Mouse (Mus musculus) liver, embryonic 14.5 days (tissue): ENCODE results near the gene Tex264. TPM values are rescaled to one million over a fixed set of nuclear protein-coding genes. Genes with fewer than 3 reads are reported as not detected.

Experiments used
- ATAC-seq: fragments of 200-750 bp; cut with Nextera tagmentation; 2 replicates; pipeline ENCODE4 v1.8.0; 2017; ENCODE audit warnings: moderate number of reproducible peaks, mild to moderate bottlenecking, moderate library complexity; ENCODE audit not compliant: insufficient read depth
- DNase-seq, 3 experiments: peaks; one replicate each; pipeline ENCODE4 v3.0.0-alpha.2; 2012 to 2013; ENCODE audit warnings: low read depth in 3 of 3, low spot score in 3 of 3
- H3K27ac ChIP-seq: fragments of 300-500 bp; sonication (generic); 2 replicates; pipeline ENCODE4 v1.5.1; 2014; ENCODE audit warnings: moderate library complexity, mild to moderate bottlenecking, control low read depth, inconsistent platforms
- H3K27me3 ChIP-seq: fragments of 300-500 bp; sonication (generic); 2 replicates; pipeline ENCODE4 v1.6.1; 2014; ENCODE audit warnings: mild to moderate bottlenecking, low read length, moderate library complexity; ENCODE audit not compliant: control insufficient read depth, insufficient read depth
- H3K36me3 ChIP-seq: fragments of 300-500 bp; sonication (generic); replicated peaks from 2 replicates; pipeline ENCODE4 v1.6.1; 2014; ENCODE audit warnings: low read depth; ENCODE audit not compliant: control insufficient read depth, insufficient read depth
- H3K4me1 ChIP-seq, 2 experiments: fragments of 200-500 bp in 1 of 2; fragments of 300-500 bp in 1 of 2; sonication (generic) in 1 of 2; replicated peaks; 2 replicates each; pipeline ENCODE4 v1.6.1; 2012 to 2014; ENCODE audit warnings: antibody characterized with exemption in 1 of 2, inconsistent platforms in 1 of 2, low read length in 1 of 2; ENCODE audit not compliant: control insufficient read depth in 2 of 2, insufficient read depth in 2 of 2
- H3K4me2 ChIP-seq: fragments of 300-500 bp; sonication (generic); 2 replicates; pipeline ENCODE4 v1.6.1; 2014; ENCODE audit warnings: low read depth, mild to moderate bottlenecking, control low read depth, moderate library complexity
- H3K4me3 ChIP-seq, 2 experiments: fragments of 200-500 bp in 1 of 2; fragments of 300-500 bp in 1 of 2; sonication (generic) in 1 of 2; 2 replicates each; pipeline ENCODE4 v1.5.1; 2012 to 2014; ENCODE audit warnings: low read depth in 2 of 2, low read length in 2 of 2, mild to moderate bottlenecking in 2 of 2, control low read depth in 1 of 2, inconsistent platforms in 1 of 2, moderate library complexity in 1 of 2; ENCODE audit not compliant: insufficient read depth in 1 of 2
- H3K9ac ChIP-seq: fragments of 300-500 bp; sonication (generic); replicated peaks from 2 replicates; pipeline ENCODE4 v1.6.1; 2014; ENCODE audit warnings: mild to moderate bottlenecking, control low read depth, moderate library complexity
- H3K9me3 ChIP-seq: fragments of 300-500 bp; sonication (generic); 2 replicates; pipeline ENCODE4 v1.6.1; 2016; ENCODE audit warnings: low read length, mixed read lengths; ENCODE audit not compliant: control insufficient read depth
- CTCF ChIP-seq: IDR thresholded peaks from 2 replicates; pipeline ENCODE4 v1.5.1; 2016; ENCODE audit warnings: antibody characterized with exemption, low read depth, control low read depth
- EP300 ChIP-seq: IDR thresholded peaks from 2 replicates; pipeline ENCODE4 v1.6.1; 2016; ENCODE audit warnings: antibody characterized with exemption, low read depth
- WGBS: fragments of 180-500 bp; shearing (Covaris S2); extraction: QIAGEN DNeasy Blood & Tissue Kit; methylation state at CpG from one replicate; pipeline ENCODE4 v1.1.7; 2014; ENCODE audit not compliant: insufficient replicate concordance; 5-methylcytosine and 5-hydroxymethylcytosine counted together
- polyA plus RNA-seq, 2 experiments: library from polyadenylated mRNA; depleted of rRNA in 1 of 2; stranded (reverse) in 1 of 2; unstranded in 1 of 2; fragments of >200 nt; fragmentation: Nextera tagmentation in 1 of 2; extraction: Ambion mirVana in 1 of 2; gene quantifications; 2 replicates each; pipeline versions ENCODE4 v1.2.1 to v1.2.3; 2012 to 2014

The Tex264 gene
- polyA plus RNA-seq, 2 experiments, result 9.4 to 12.1 TPM

DNA sequence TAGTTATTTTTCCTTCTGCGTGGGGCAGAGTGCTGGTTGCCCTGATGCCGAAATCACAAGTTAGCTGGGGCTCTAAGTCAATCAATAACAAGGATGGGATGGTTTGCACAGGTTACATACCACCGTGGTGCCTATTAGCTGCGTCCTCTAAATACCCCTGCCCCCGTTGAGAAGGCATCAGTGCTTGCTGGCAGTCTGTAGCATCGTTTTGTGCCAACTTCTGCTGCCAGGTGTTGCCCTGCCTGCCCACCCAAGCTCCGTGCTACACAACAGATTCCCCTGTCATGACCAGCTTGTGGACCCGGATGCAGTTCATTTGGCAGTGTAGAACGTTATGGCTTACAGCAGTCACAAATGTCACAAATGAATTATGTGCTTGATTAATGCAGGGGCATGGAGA, 69.4 kb downstream of the Tex264 start:
- 61% methylated on average over 9 of the region's 9 CpGs for WGBS
- no peaks in the 10 kb centered on the region for H3K4me1 ChIP-seq
- H3K4me2 ChIP-seq, result no peak overlapping the region
- ATAC-seq, result no peak
- H3K9ac ChIP-seq, result no peak overlapping the region
- H3K4me3 ChIP-seq, result no peak overlapping the region
- no peak for TF ChIP-seq CTCF
- TF ChIP-seq EP300, result no peak
- DNase-seq, result no peak
- no peaks in the 10 kb centered on the region for H3K36me3 ChIP-seq
- H3K27ac ChIP-seq, result no peak overlapping the region
- H3K9me3 ChIP-seq, result no peaks in the 10 kb centered on the region
- no peaks in the 10 kb centered on the region for H3K27me3 ChIP-seq

DNA sequence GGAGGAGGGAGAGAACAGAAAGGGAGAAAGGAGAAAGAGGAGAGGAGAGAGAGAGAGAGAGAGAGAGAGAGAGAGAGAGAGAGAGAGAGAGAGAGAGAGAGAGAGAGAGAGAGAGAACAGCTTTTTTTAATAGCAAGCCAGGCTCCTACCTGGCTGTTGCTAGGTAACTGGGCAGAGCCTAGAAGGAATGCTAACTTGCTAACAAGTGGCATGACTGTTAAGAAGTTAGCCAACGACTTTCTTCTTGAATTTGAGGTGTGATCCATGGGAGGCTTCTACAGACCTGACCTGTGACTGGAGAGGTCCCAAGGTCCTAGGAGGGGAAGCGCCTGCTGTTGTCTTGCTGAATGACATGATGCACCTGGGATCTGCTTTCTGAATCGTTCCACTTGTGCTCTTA, 71.1 kb downstream of the Tex264 start:
- H3K9ac ChIP-seq, result no peak overlapping the region

DNA sequence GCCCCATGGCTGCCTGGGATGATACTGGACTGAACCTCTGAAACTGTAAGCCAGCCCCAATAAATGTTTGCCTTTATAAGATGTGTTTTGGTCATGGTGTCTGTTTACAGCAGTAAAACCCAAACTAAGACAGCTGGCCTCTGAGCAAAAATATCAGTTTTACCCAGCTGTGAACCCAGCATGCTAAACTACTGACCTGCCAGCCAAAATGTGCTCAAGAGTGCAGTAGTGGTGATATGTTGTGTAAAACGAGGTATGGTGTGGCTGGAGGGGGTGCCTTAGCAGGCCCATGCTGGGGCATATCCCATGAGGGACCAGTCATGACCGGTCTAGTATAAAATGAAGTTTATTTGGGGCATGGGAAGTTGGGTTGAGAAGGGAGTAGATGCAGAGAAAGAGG, 71.8 kb downstream of the Tex264 start:
- H3K4me3 ChIP-seq, result no peak overlapping the region
- no peak for ATAC-seq
- no peaks in the 10 kb centered on the region for H3K4me1 ChIP-seq
- H3K36me3 ChIP-seq, result no peaks in the 10 kb centered on the region
- WGBS, result 34% methylated on average over 2 of the region's 2 CpGs
- no peak overlapping the region for H3K9ac ChIP-seq
- H3K9me3 ChIP-seq, result no peaks in the 10 kb centered on the region
- H3K4me2 ChIP-seq, result no peak overlapping the region
- no peak overlapping the region for H3K27ac ChIP-seq
- no peaks in the 10 kb centered on the region for H3K27me3 ChIP-seq
- no peak for DNase-seq
- TF ChIP-seq CTCF (no peak), EP300 (no peak)

More for the DNA sequence above, 71.1 kb downstream of the Tex264 start:
- H3K4me3 ChIP-seq, result no peak overlapping the region
- no peak overlapping the region for H3K4me2 ChIP-seq
- H3K9me3 ChIP-seq, result no peaks in the 10 kb centered on the region
- no peaks in the 10 kb centered on the region for H3K4me1 ChIP-seq
- DNase-seq (no peak), ATAC-seq (no peak)
- H3K36me3 ChIP-seq, result no peaks in the 10 kb centered on the region
- H3K27ac ChIP-seq, result no peak overlapping the region
- H3K27me3 ChIP-seq, result no peaks in the 10 kb centered on the region
- WGBS, result 32% methylated on average over 3 of the region's 3 CpGs
- no peak for TF ChIP-seq EP300
- TF ChIP-seq CTCF, result no peak

DNA sequence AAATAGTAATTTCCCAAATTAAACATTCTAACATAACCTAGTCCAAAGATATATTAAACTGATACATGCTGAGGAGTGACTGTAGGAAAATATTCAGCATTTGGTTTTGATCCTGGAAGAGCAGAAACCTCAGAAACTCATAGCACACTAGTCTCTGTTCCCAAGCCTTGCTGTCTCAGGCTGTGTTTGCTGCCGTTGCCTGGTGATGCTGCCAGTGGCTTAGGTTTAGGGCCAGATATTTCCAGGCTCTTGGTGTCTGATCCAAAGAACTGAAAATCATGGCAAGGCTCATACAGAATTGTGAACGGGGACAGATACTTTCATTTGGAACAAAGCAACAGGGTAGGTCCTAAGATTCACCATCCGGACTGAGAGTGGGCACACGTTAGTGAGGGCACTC, 75.0 kb downstream of the Tex264 start:
- H3K4me3 ChIP-seq, result no peak overlapping the region
- TF ChIP-seq EP300, result no peak
- TF ChIP-seq CTCF, result no peak
- H3K9ac ChIP-seq, result no peak overlapping the region
- DNase-seq, result no peak
- H3K9me3 ChIP-seq, result no peaks in the 10 kb centered on the region
- 67% methylated on average over 4 of the region's 4 CpGs for WGBS
- H3K4me2 ChIP-seq, result no peak overlapping the region
- no peaks in the 10 kb centered on the region for H3K36me3 ChIP-seq
- H3K27me3 ChIP-seq, result no peaks in the 10 kb centered on the region
- no peak for ATAC-seq
- H3K27ac ChIP-seq, result no peak overlapping the region
- no peaks in the 10 kb centered on the region for H3K4me1 ChIP-seq

Other genes with a start within 250 kb of the Tex264 start
- gene Acy1, start 247.6 kb downstream of the Tex264 start, polyA plus RNA-seq (2012; rRNA removed), result 13.6 and 19.5 TPM in 2 replicates
- 26.7 and 26.8 TPM in 2 replicates for gene Acy1, start 247.6 kb downstream of the Tex264 start, polyA plus RNA-seq (2014; fragmentation: Nextera tagmentation; extraction: Ambion mirVana)
- gene Abhd14b, start 238.5 kb downstream of the Tex264 start, polyA plus RNA-seq (2012; rRNA removed), result 17.3 and 23.7 TPM in 2 replicates
- gene Abhd14b, start 238.5 kb downstream of the Tex264 start, polyA plus RNA-seq (2014; fragmentation: Nextera tagmentation; extraction: Ambion mirVana), result 24.9 and 25.2 TPM in 2 replicates
- 14.4 and 16.4 TPM in 2 replicates for gene Abhd14a, start 238.2 kb downstream of the Tex264 start, polyA plus RNA-seq (2012; rRNA removed)
- 14.3 and 16.3 TPM in 2 replicates for gene Abhd14a, start 238.2 kb downstream of the Tex264 start, polyA plus RNA-seq (2014; fragmentation: Nextera tagmentation; extraction: Ambion mirVana)
- gene Pcbp4, start 232.6 kb downstream of the Tex264 start, polyA plus RNA-seq (2012; rRNA removed), result 11.3 and 18.3 TPM in 2 replicates
- gene Pcbp4, start 232.6 kb downstream of the Tex264 start, polyA plus RNA-seq (2014; fragmentation: Nextera tagmentation; extraction: Ambion mirVana), result 5.6 and 5.7 TPM in 2 replicates
- not detected in 2 replicates for gene Gpr62, start 220.0 kb downstream of the Tex264 start, polyA plus RNA-seq (2012; rRNA removed)
- gene Gpr62, start 220.0 kb downstream of the Tex264 start, polyA plus RNA-seq (2014; fragmentation: Nextera tagmentation; extraction: Ambion mirVana), result not detected in 2 replicates
- gene Rrp9, start 210.0 kb downstream of the Tex264 start, polyA plus RNA-seq (2012; rRNA removed), result 18.1 and 18.8 TPM in 2 replicates
- gene Rrp9, start 210.0 kb downstream of the Tex264 start, polyA plus RNA-seq (2014; fragmentation: Nextera tagmentation; extraction: Ambion mirVana), result 22.1 and 25.1 TPM in 2 replicates
- 1.3 TPM in 2 replicates for gene Parp3, start 209.0 kb downstream of the Tex264 start, polyA plus RNA-seq (2012; rRNA removed)
- gene Parp3, start 209.0 kb downstream of the Tex264 start, polyA plus RNA-seq (2014; fragmentation: Nextera tagmentation; extraction: Ambion mirVana), result 0.77 and 0.91 TPM in 2 replicates
- not detected in 2 replicates for gene Iqcf1, start 186.0 kb downstream of the Tex264 start, polyA plus RNA-seq (2012; rRNA removed)
- not detected in 2 replicates for gene Iqcf1, start 186.0 kb downstream of the Tex264 start, polyA plus RNA-seq (2014; fragmentation: Nextera tagmentation; extraction: Ambion mirVana)
- gene Iqcf5, start 171.4 kb downstream of the Tex264 start, polyA plus RNA-seq (2012; rRNA removed), result not detected in 2 replicates
- not detected in 2 replicates for gene Iqcf5, start 171.4 kb downstream of the Tex264 start, polyA plus RNA-seq (2014; fragmentation: Nextera tagmentation; extraction: Ambion mirVana)
- not detected in 2 replicates for gene Iqcf3, start 124.3 kb downstream of the Tex264 start, polyA plus RNA-seq (2012; rRNA removed)
- not detected in 2 replicates for gene Iqcf3, start 124.3 kb downstream of the Tex264 start, polyA plus RNA-seq (2014; fragmentation: Nextera tagmentation; extraction: Ambion mirVana)
- not detected in 2 replicates for gene Iqcf4, start 114.9 kb downstream of the Tex264 start, polyA plus RNA-seq (2012; rRNA removed)
- gene Iqcf4, start 114.9 kb downstream of the Tex264 start, polyA plus RNA-seq (2014; fragmentation: Nextera tagmentation; extraction: Ambion mirVana), result not detected in 2 replicates
- gene Iqcf6, start 59.3 kb downstream of the Tex264 start, polyA plus RNA-seq (2012; rRNA removed), result not detected in 2 replicates
- not detected in 2 replicates for gene Iqcf6, start 59.3 kb downstream of the Tex264 start, polyA plus RNA-seq (2014; fragmentation: Nextera tagmentation; extraction: Ambion mirVana)
- 0.02 TPM in 1 of 2 replicates, not detected in the other for gene Grm2, start 29.8 kb downstream of the Tex264 start, polyA plus RNA-seq (2012; rRNA removed)
- not detected in 2 replicates for gene Grm2, start 29.8 kb downstream of the Tex264 start, polyA plus RNA-seq (2014; fragmentation: Nextera tagmentation; extraction: Ambion mirVana)
- 2.4 and 3.7 TPM in 2 replicates for gene Rad54l2, start 103.3 kb upstream of the Tex264 start, polyA plus RNA-seq (2012; rRNA removed)
- gene Rad54l2, start 103.3 kb upstream of the Tex264 start, polyA plus RNA-seq (2014; fragmentation: Nextera tagmentation; extraction: Ambion mirVana), result 0.96 and 1.3 TPM in 2 replicates
- 11.9 and 13.4 TPM in 2 replicates for gene Dcaf1, start 135.9 kb upstream of the Tex264 start, polyA plus RNA-seq (2012; rRNA removed)
- gene Dcaf1, start 135.9 kb upstream of the Tex264 start, polyA plus RNA-seq (2014; fragmentation: Nextera tagmentation; extraction: Ambion mirVana), result 10.5 and 13.6 TPM in 2 replicates
- 4.4 and 5.0 TPM in 2 replicates for gene Rbm15b, start 201.5 kb upstream of the Tex264 start, polyA plus RNA-seq (2012; rRNA removed)
- 4.7 and 5.2 TPM in 2 replicates for gene Rbm15b, start 201.5 kb upstream of the Tex264 start, polyA plus RNA-seq (2014; fragmentation: Nextera tagmentation; extraction: Ambion mirVana)
- 13.4 and 52.1 TPM in 2 replicates for gene Manf, start 206.1 kb upstream of the Tex264 start, polyA plus RNA-seq (2012; rRNA removed)
- 135 and 159 TPM in 2 replicates for gene Manf, start 206.1 kb upstream of the Tex264 start, polyA plus RNA-seq (2014; fragmentation: Nextera tagmentation; extraction: Ambion mirVana)